Mouse (Mus musculus) kidney, postnatal 14 days (tissue): Measurements from ENCODE around the gene Nprl3.
"Not testable (repeated sequence)": the region's sequence is repeated elsewhere in the genome, so short reads cannot be mapped to it uniquely, and the experiment has no call there.

Experiments used
- DNase-seq: peaks from one replicate; pipeline ENCODE4 v3.0.0; 2022; ENCODE audit warnings: mixed read lengths

Nprl3 gene

GRCm38 (mm10) chr11:32283091-32283777 lies 15.7 kb upstream of the Nprl3 start, which contains the start of gene Hba-a1:
Gene Hba-a1, plus strand, starts transcription at chr11:32283511.
- DNase-seq, result not testable (repeated sequence)

- DNase-seq, result no peak
Measured at GRCm38 (mm10) chr11:32281416-32282144, 14.1 kb upstream of the Nprl3 start.

GRCm38 (mm10) chr11:32280646-32281045 lies 13.1 kb upstream of the Nprl3 start:
- DNase-seq, result no peak

- no peak for DNase-seq
Measured at GRCm38 (mm10) chr11:32278458-32278957, 11.0 kb upstream of the Nprl3 start.

- no peak for DNase-seq
Measured at GRCm38 (mm10) chr11:32277736-32278457, 10.4 kb upstream of the Nprl3 start.

- no peak for DNase-seq
Measured at GRCm38 (mm10) chr11:32276347-32276746, 8.8 kb upstream of the Nprl3 start, which contains the start of gene Hba-x. Gene Hba-x, plus strand, starts transcription at chr11:32276400.

GRCm38 (mm10) chr11:32271178-32271577 lies 3.7 kb upstream of the Nprl3 start:
- no peak for DNase-seq

GRCm38 (mm10) chr11:32268952-32269351 lies 1.4 kb upstream of the Nprl3 start:
- no peak for DNase-seq

GRCm38 (mm10) chr11:32267964-32268363 lies 457 bp upstream of the Nprl3 start:
- no peak for DNase-seq

GRCm38 (mm10) chr11:32266776-32267175 lies 731 bp downstream of the Nprl3 start:
- DNase-seq, result no peak

GRCm38 (mm10) chr11:32266194-32266593 lies 1.3 kb downstream of the Nprl3 start:
- no peak for DNase-seq

- no peak for DNase-seq
Measured at GRCm38 (mm10) chr11:32265117-32265738, 2.3 kb downstream of the Nprl3 start.

GRCm38 (mm10) chr11:32262674-32263415 lies 4.7 kb downstream of the Nprl3 start:
- DNase-seq, result no peak

- no peak for DNase-seq
Measured at GRCm38 (mm10) chr11:32256566-32256965, 10.9 kb downstream of the Nprl3 start.

- no peak for DNase-seq
Measured at GRCm38 (mm10) chr11:32256146-32256545, 11.4 kb downstream of the Nprl3 start.

- no peak for DNase-seq
Measured at GRCm38 (mm10) chr11:32253121-32253520, 14.4 kb downstream of the Nprl3 start.

- DNase-seq, result no peak
Measured at GRCm38 (mm10) chr11:32250880-32251763, 16.4 kb downstream of the Nprl3 start.

- DNase-seq, result no peak
Measured at GRCm38 (mm10) chr11:32248350-32248749, 19.2 kb downstream of the Nprl3 start.

- no peak for DNase-seq
Measured at GRCm38 (mm10) chr11:32247068-32247467, 20.4 kb downstream of the Nprl3 start.

GRCm38 (mm10) chr11:32245614-32246013 lies 21.9 kb downstream of the Nprl3 start:
- no peak for DNase-seq

GRCm38 (mm10) chr11:32244617-32245016 lies 22.9 kb downstream of the Nprl3 start:
- no peak for DNase-seq
